Mouse (Mus musculus): ENCODE data around the gene Gm12253.

- TF ChIP-seq CTCF (IDR thresholded peaks at IDR 0.05; ENCODE audit: borderline replicate concordance, insufficient read depth, low read length), result no peak
- TF ChIP-seq POLR2A (IDR thresholded peaks at IDR 0.05; ENCODE audit: low read depth, low read length), result no peak
Observed at GRCm38 (mm10) chr11:58453592-58453991, 21.2 kb downstream of the Gm12253 start.
